Mouse (Mus musculus) embryonic facial prominence, embryonic 10.5 days (tissue): Measurements from ENCODE around the gene Ptges. TPM values are rescaled to one million over a fixed set of nuclear protein-coding genes. Genes with fewer than 3 reads are reported as not detected.

Experiments
- DNase-seq: peaks from one replicate; pipeline ENCODE4 v3.0.0-alpha.2; 2017; ENCODE audit warnings: low spot score
- H3K27ac ChIP-seq: fragments of 300-500 bp; sonication (generic); replicated peaks from 2 replicates; pipeline ENCODE4 v1.5.1; 2016; ENCODE audit warnings: mild to moderate bottlenecking
- H3K27me3 ChIP-seq: fragments of 300-500 bp; sonication (generic); replicated peaks from 2 replicates; pipeline ENCODE4 v1.6.1; 2016; ENCODE audit warnings: low read depth, mild to moderate bottlenecking; ENCODE audit not compliant: poor library complexity, severe bottlenecking
- H3K36me3 ChIP-seq: fragments of 300-500 bp; sonication (generic); replicated peaks from 2 replicates; pipeline ENCODE4 v1.6.1; 2016; ENCODE audit warnings: mild to moderate bottlenecking, moderate library complexity
- H3K4me1 ChIP-seq: fragments of 300-500 bp; sonication (generic); 2 replicates; pipeline ENCODE4 v1.6.1; 2016
- H3K4me3 ChIP-seq: fragments of 300-500 bp; sonication (generic); 2 replicates; pipeline ENCODE4 v1.5.1; 2016; ENCODE audit warnings: mild to moderate bottlenecking, moderate library complexity
- H3K9me3 ChIP-seq: fragments of 300-500 bp; sonication (generic); 2 replicates; pipeline ENCODE4 v1.6.1; 2016; ENCODE audit warnings: mild to moderate bottlenecking
- WGBS: fragments of 180-500 bp; shearing (Covaris S2); methylation state at CpG from one replicate; pipeline ENCODE4 v1.1.7; 2016; 5-methylcytosine and 5-hydroxymethylcytosine counted together
- polyA plus RNA-seq: library from polyadenylated mRNA; unstranded; fragments of >200 nt; fragmentation: Nextera tagmentation; extraction: Ambion mirVana; gene quantifications from 2 replicates; pipeline ENCODE4 v1.2.1, GENCODE M21; 2016

The Ptges gene
- polyA plus RNA-seq, 1 experiment from 2014 or later: 10.2 TPM

DNA sequence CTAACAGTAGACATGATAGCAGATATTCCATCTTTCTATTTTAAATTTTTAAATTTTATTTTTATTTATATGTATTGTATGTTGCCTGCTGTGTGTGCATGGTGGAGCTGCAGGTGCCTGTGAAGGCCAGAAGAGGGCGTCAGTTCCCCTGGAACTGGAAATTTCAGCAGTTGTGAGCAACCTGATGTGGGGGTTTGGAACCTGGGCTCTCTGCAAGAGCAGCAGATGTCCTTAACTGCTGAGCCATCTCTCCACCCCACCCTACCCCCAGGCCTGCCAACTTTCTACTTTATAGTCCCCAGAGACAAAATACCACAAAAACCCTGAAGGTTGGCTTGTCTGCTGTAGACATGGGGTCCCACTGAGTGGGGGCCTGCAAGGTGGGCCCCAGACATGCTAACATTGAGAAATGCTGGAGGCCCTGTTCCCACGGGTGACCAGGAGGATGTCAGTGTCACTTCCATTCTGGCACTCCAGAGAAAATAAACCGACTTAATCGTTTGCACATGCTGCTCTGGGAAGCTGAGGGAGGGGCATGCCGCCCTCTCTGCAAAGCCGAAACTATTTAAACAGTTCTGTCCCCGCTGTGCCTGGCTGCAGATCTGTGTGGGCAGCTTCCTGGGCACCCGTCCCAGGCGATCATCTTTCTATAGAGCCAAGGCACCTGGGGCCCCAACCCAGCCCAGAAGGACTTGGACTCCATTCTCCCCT lies 44.1 kb downstream of the Ptges start:
- Histone ChIP-seq H3K27me3 (no peaks in the 10 kb centered on the region), H3K27ac (peak overlapping the region; percentile 84), H3K9me3 (0 out of 2 replicates have a peak, but pooled peaks cover 2% of the 10 kb centered on the region), H3K4me1 (peaks cover 24% of the 10 kb centered on the region), H3K36me3 (peaks cover 51% of the 10 kb centered on the region), H3K4me3 (peak overlapping the region; percentile 21; the same call in 1 of the 2 replicates)
- DNase-seq: peak; percentile 79
- WGBS: 29% methylated on average over 9 of the region's 9 CpGs

DNA sequence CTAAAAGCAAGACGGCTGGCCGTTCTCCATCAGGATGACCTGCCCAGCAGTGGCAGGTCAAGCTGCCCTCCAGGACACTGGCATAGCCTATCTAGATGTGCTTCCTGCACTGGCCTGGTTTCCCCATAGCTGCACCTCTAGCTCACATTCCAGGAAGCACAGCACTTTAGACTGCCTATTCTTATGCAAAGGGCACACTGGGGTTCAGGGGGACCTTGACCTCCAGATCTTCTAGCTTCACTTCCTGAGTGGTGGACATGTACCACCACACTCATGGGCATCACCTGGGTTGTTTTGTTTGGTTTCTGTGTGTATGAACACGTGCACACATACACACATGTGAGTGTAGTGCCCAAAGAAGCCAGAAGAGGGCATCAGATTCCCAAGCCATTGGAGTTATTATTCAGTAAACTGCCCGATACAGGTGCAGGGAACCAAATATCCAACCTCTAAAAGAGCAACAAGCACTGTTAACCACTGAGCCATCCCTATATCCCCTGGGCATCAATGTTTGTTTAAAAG lies 44.8 kb downstream of the Ptges start:
- no peak for DNase-seq
- Histone ChIP-seq H3K4me1 (peaks cover 17% of the 10 kb centered on the region), H3K27ac (no peak overlapping the region), H3K36me3 (peaks cover 58% of the 10 kb centered on the region), H3K9me3 (0 out of 2 replicates have a peak, but pooled peaks cover 2% of the 10 kb centered on the region), H3K27me3 (no peaks in the 10 kb centered on the region), H3K4me3 (no peak overlapping the region)
- WGBS: 95% methylated on average over 4 of the region's 4 CpGs

DNA sequence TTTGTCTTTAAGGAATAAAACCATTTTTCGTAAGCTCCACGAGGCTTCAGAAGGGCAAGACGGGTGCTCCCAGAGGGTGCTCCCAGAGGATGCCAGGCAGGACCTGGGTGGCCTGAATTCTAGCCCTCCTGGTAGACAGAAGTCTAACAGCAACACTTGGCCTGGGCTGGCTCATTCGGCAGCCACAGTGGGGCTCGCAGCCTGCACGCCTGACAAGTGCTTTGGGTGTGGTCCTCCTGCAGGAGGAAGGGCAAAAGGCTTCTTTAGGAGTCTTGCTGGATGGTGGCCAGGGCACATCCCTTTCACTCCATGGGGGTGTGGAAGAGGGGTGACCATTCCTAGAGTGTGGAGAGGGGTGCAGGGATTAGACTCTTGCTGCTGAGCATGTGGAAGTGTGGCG lies 48.4 kb downstream of the Ptges start:
- H3K36me3 ChIP-seq: peaks cover 77% of the 10 kb centered on the region
- no peak overlapping the region for H3K27ac ChIP-seq
- WGBS: 88% methylated on average over 7 of the region's 7 CpGs

DNA sequence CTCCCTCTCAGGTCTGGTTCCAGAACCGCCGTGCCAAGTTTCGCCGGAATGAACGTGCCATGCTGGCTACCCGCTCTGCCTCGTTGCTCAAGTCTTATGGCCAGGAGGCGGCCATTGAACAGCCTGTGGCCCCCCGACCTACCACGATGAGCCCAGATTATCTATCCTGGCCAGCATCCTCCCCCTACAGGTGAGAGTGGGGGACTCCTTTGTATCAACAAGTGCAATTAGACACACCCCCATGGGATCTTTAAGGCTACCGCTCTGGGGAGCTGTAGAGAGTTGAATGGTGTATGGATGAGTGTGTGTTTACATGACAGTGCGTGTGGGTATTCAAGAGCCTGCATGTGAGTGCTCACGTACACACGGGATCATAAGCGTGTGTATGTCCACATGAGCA lies 50.2 kb downstream of the Ptges start:
- H3K9me3 ChIP-seq: no peaks in the 10 kb centered on the region
- H3K27me3 ChIP-seq: no peaks in the 10 kb centered on the region
- H3K36me3 ChIP-seq: peaks cover 69% of the 10 kb centered on the region
- WGBS: 94% methylated on average over 15 of the region's 15 CpGs
- no peak overlapping the region for H3K27ac ChIP-seq
- H3K4me3 ChIP-seq: no peak overlapping the region
- peaks cover 23% of the 10 kb centered on the region for H3K4me1 ChIP-seq
- no peak for DNase-seq

More for the DNA sequence above, 48.4 kb downstream of the Ptges start:
- 0 out of 2 replicates have a peak, but pooled peaks cover 2% of the 10 kb centered on the region for H3K9me3 ChIP-seq
- H3K4me1 ChIP-seq: peaks cover 16% of the 10 kb centered on the region
- H3K27me3 ChIP-seq: no peaks in the 10 kb centered on the region
- no peak overlapping the region for H3K4me3 ChIP-seq
- no peak for DNase-seq

DNA sequence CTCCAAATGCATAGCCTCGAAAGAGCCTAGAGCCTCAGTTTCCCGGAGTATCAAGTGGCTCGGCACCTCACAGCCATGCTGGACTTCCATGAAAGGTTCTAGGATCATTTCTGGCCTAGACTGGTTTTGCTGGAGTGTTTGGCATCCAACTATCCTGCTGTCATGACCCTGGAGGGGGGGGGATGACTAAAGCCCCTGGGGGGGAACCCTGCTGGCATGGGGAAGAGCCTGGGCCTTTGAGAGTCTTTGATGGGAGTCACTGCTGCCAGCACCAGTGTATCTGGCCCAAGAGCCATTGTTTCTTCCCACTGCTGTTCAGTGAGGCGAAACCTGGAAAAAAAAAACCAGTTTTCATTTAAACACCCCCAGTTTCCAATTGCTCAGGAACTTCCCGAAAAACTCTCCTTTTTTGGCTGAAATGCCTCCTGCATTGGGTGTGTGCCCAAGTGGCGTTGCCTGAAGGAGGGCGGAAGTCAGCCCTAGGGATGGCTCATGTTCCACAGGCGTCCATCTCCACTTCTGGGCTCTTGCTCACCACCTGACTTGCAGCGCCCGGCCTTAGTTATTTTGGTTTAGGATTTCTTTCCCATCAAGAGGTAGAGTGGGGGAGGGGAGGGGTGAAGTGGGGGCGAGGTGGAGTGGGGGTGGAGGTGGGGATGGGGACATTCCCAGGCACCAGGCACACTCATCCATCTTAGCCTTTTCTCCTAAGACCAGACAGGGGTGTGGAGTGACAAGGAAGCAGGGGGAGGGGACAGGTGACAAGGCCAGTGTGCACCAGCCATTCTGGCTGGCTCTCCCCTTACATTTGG lies 53.8 kb downstream of the Ptges start:
- Histone ChIP-seq H3K27me3 (no peaks in the 10 kb centered on the region), H3K9me3 (no peaks in the 10 kb centered on the region), H3K36me3 (peaks cover 34% of the 10 kb centered on the region), H3K4me1 (peaks cover 59% of the 10 kb centered on the region), H3K4me3 (peak overlapping the region; percentile 5; the same call in 1 of the 2 replicates), H3K27ac (peak overlapping the region; percentile 79)
- DNase-seq: peak; percentile 64
- WGBS: 31% methylated on average over 11 of the region's 11 CpGs

DNA sequence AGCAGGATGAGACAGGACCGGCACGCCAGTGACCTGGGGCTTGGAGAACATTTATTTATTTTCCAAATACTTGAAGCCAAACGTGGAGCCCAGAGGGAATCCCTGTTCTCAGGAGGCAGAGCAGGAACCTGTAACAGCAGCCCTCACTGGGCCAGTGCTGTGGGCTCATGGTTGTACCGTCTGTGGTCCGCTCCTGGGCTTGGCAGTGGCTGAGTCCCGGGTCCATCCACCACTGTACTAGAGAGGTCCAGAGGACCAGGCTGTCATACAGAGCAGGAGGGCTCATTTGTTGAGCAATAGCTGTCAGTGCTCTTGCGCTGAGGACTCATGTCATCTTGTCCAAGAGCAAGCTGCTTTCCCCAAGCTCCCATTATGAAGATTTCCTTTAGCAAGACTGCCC lies 54.6 kb downstream of the Ptges start:
- Histone ChIP-seq H3K27me3 (no peaks in the 10 kb centered on the region), H3K27ac (peak overlapping the region; percentile 79), H3K9me3 (no peaks in the 10 kb centered on the region), H3K36me3 (peaks cover 27% of the 10 kb centered on the region), H3K4me1 (peaks cover 65% of the 10 kb centered on the region), H3K4me3 (peak overlapping the region; percentile 5; the same call in 1 of the 2 replicates)
- 62% methylated on average over 7 of the region's 7 CpGs for WGBS
- DNase-seq: no peak

DNA sequence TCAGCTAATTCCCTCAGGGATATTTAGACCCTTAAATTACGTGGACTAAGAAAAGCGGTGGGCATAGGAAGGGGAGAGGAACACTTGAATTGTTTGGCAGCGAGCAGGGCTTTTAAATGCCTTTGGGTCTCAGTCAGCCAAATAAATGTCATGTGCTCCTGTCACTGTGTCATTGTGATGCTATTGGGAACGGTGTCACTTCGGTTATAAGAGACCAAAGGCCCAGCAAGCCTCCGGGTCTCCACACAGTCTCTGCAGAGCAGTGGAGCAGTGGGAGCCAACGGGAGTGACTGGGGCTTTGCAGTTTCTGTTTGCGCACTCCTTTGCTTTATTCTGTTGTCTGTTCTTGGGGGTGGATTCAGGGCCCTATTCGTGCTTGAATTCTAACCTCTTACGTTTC lies 55.2 kb downstream of the Ptges start:
- H3K36me3 ChIP-seq: peaks cover 21% of the 10 kb centered on the region
- peaks cover 68% of the 10 kb centered on the region for H3K4me1 ChIP-seq
- H3K27me3 ChIP-seq: no peaks in the 10 kb centered on the region
- H3K9me3 ChIP-seq: no peaks in the 10 kb centered on the region
- no peak for DNase-seq
- H3K27ac ChIP-seq: peak overlapping the region; percentile 79
- H3K4me3 ChIP-seq: no peak overlapping the region
- 37% methylated on average over 10 of the region's 10 CpGs for WGBS

DNA sequence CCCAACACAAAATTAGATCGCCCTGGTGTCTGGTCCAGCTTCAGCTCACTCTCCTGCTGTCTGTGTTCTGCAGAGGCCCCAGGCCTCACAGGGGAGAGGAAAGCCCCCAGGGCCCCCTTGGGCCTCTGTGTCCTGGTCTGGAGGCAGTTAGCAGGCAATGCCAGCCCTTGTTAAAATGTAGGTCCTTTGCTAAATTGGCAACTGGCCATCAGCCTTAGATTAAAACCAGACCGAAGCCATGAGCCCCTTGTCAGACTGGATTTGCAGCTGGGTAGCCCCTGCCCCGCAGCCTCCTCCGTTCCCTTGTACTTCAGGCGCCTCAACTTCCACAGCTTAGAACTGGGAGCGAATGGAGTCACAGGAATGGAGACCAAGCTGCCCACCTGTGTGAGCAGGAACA lies 57.0 kb downstream of the Ptges start:
- Histone ChIP-seq H3K9me3 (no peaks in the 10 kb centered on the region), H3K4me1 (peaks cover 68% of the 10 kb centered on the region), H3K27ac (peak overlapping the region; percentile 81), H3K36me3 (peaks cover 18% of the 10 kb centered on the region), H3K4me3 (no peak overlapping the region), H3K27me3 (no peaks in the 10 kb centered on the region)
- 34% methylated on average over 6 of the region's 6 CpGs for WGBS
- DNase-seq: peak; percentile 85

DNA sequence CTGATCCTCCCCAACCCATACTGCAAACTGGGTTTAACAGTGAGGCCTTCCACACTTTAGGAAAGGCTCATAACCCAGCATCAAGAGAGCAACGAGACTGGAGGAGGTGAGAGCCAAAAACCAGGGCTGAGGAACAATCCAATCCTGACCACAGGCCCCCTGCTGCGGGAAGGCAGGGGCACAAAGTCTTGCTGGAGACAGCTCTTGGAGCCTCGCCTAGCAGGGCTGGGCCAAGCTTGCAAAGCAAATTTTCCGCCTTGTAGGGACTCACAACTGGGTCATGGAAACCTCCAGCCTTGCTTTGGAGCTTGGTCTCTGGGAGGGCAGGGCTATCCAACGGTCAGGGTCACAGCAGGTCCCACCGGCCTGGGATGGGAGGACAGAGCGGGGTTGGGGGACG lies 58.8 kb downstream of the Ptges start:
- Histone ChIP-seq H3K4me1 (peaks cover 74% of the 10 kb centered on the region), H3K27me3 (no peaks in the 10 kb centered on the region), H3K9me3 (no peaks in the 10 kb centered on the region), H3K36me3 (peaks cover 20% of the 10 kb centered on the region), H3K4me3 (no peak overlapping the region), H3K27ac (peak overlapping the region; percentile 71)
- WGBS: 75% methylated on average over 8 of the region's 8 CpGs
- DNase-seq: no peak

DNA sequence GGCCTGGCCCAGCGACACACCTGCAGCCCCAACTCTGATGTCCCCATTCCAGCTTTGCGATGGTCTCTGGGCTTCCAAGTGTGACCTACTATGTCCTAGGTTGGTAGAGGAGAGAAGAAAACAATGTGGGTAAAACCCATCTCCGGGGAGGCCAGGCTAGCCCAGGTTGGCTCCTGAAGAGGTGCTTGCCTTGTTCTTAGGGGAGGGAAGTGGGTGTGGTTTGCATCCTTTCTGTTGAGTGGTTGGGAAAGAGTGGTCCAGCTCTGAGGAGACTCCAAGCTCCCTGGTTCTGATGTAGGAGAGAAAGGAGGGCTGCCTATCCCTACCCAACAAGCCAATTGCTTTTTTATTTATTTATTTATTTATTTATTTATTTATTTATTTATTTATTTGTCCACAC lies 64.2 kb downstream of the Ptges start:
- peak overlapping the region; percentile 87 for H3K27ac ChIP-seq
- 48% methylated on average over 3 of the region's 3 CpGs for WGBS
- no peaks in the 10 kb centered on the region for H3K9me3 ChIP-seq
- peaks cover 25% of the 10 kb centered on the region for H3K36me3 ChIP-seq
- no peak for DNase-seq
- peaks cover 17% of the 10 kb centered on the region for H3K27me3 ChIP-seq
- H3K4me3 ChIP-seq: peak overlapping the region; percentile 53
- H3K4me1 ChIP-seq: peaks cover 74% of the 10 kb centered on the region

DNA sequence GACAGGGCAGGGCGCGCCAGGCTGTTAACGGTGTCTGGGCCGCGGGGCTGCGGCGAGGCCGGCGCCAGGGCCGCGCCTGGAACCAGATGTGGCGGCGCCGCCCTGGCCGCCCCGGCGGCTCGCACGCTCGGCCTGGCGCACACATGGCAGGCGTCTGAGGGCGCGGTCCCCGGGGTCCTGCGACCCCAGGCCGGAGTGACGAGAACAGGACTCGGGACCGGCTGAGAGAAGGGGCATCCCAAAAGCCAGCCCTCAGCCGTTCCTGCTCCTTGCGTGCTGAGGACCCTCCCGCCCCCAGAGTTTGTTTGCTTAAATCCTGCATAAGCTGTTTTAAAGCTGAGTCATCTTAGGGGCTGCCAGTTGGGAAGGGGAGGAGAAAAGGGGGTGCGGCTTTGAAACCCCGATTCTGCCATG lies 64.7 kb downstream of the Ptges start:
- Histone ChIP-seq H3K9me3 (no peaks in the 10 kb centered on the region), H3K27ac (peak overlapping the region; percentile 87), H3K4me1 (peaks cover 70% of the 10 kb centered on the region), H3K36me3 (peaks cover 25% of the 10 kb centered on the region), H3K4me3 (peak overlapping the region; percentile 53), H3K27me3 (peaks cover 17% of the 10 kb centered on the region)
- 2% methylated on average over 35 of the region's 35 CpGs for WGBS
- DNase-seq: peak; percentile 73

DNA sequence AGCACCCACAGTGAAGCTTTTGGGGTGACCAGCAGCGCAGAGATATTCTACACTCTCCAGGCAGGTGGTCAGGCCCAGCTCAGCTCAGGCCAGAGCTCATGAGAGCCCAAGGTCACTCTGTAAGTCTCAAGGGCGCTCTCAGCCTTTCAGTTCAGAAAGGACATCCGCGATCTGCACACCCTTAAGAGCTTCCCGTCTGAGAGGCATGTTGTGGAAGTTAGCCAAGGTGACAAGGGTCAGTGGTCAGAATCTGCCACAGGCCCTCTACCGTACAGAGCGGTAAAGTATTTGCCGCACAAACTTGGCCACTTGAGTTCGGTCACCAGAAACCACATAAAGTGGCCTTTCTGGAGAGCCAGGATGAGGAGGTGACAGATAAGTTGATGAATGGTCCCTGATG lies 66.1 kb downstream of the Ptges start:
- Histone ChIP-seq H3K27ac (peak overlapping the region; percentile 87), H3K4me1 (peaks cover 82% of the 10 kb centered on the region), H3K9me3 (no peaks in the 10 kb centered on the region), H3K36me3 (peaks cover 17% of the 10 kb centered on the region), H3K27me3 (peaks cover 17% of the 10 kb centered on the region), H3K4me3 (no peak overlapping the region)
- 61% methylated on average over 9 of the region's 9 CpGs for WGBS
- DNase-seq: no peak
